Mouse (Mus musculus) neural tube, embryonic 13.5 days (tissue): Measurements from ENCODE around the gene Lsp1. TPM values are rescaled to one million over a fixed set of nuclear protein-coding genes. Genes with fewer than 3 reads are reported as not detected.
A peak's percentile ranks its signal among the peaks of the same experiment; 100 is the strongest.

Experiments used
- ATAC-seq: fragments of 200-750 bp; cut with Nextera tagmentation; 2 replicates; pipeline ENCODE4 v1.8.0; 2017; ENCODE audit warnings: low read depth, mild to moderate bottlenecking, moderate TSS enrichment, moderate library complexity
- H3K27ac ChIP-seq: fragments of 300-500 bp; sonication (generic); replicated peaks from 2 replicates; pipeline ENCODE4 v1.5.1; 2015; ENCODE audit warnings: moderate library complexity, mild to moderate bottlenecking, inconsistent platforms
- H3K27me3 ChIP-seq: fragments of 300-500 bp; sonication (generic); 2 replicates; pipeline ENCODE4 v1.6.1; 2015; ENCODE audit warnings: mild to moderate bottlenecking, inconsistent platforms
- H3K36me3 ChIP-seq: fragments of 300-500 bp; sonication (generic); 2 replicates; pipeline ENCODE4 v1.6.1; 2015; ENCODE audit warnings: mild to moderate bottlenecking, inconsistent platforms
- H3K4me1 ChIP-seq: fragments of 300-500 bp; sonication (generic); replicated peaks from 2 replicates; pipeline ENCODE4 v1.6.1; 2015; ENCODE audit warnings: inconsistent platforms
- H3K4me2 ChIP-seq: fragments of 300-500 bp; sonication (generic); 2 replicates; pipeline ENCODE4 v1.6.1; 2015; ENCODE audit warnings: inconsistent platforms, mild to moderate bottlenecking, moderate library complexity
- H3K4me3 ChIP-seq: fragments of 300-500 bp; sonication (generic); 2 replicates; pipeline ENCODE4 v1.5.1; 2015; ENCODE audit warnings: mild to moderate bottlenecking, inconsistent platforms
- H3K9ac ChIP-seq: fragments of 300-500 bp; sonication (generic); 2 replicates; pipeline ENCODE4 v1.6.1; 2015; ENCODE audit warnings: moderate library complexity, mild to moderate bottlenecking, inconsistent platforms
- H3K9me3 ChIP-seq: fragments of 300-500 bp; sonication (generic); 2 replicates; pipeline ENCODE4 v1.6.1; 2016; ENCODE audit warnings: inconsistent platforms
- WGBS: fragments of 180-500 bp; shearing (Covaris S2); methylation state at CpG from one replicate; pipeline ENCODE4 v1.1.7; 2015; 5-methylcytosine and 5-hydroxymethylcytosine counted together
- polyA plus RNA-seq: library from polyadenylated mRNA; unstranded; fragments of >200 nt; fragmentation: Nextera tagmentation; extraction: Ambion mirVana; gene quantifications from 2 replicates; pipeline ENCODE4 v1.2.1, GENCODE M21; 2015

The Lsp1 gene
- polyA plus RNA-seq, result 9.3 and 15.8 TPM in 2 replicates

DNA sequence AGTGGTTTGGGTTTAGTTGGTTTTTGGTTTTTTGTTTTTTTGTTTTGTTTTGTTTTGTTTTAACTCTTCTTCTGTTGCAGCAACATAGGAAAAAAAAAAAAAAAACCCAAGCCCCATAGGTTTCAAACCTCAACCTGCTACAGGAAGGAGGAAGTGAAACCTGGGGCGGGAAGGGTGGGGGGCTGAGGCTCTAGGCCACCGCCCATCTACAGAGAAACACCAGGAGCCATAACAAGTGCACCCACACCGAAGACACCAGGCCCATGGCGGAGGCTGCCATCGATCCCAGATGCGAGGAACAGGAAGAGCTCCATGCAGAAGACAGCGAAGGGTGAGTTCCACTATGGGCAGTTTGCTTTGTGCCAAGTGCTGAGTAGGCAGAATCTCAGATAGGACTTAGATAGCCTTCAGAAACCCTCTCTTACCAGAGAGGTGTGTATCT, at the start of gene Lsp1:
TSS of gene Lsp1 (plus strand) at position 174 of the 442 bp plus-strand sequence.
- 95% methylated on average over 7 of the region's 7 CpGs for WGBS
- no peak for ATAC-seq
- peaks cover 22% of the 10 kb centered on the region for H3K4me1 ChIP-seq
- H3K4me2 ChIP-seq, result no peak within 1 kb of the TSS
- H3K27ac ChIP-seq, result no peak within 1 kb of the TSS
- H3K4me3 ChIP-seq, result no peak within 1 kb of the TSS
- no peaks in the 10 kb centered on the region for H3K27me3 ChIP-seq
- H3K9me3 ChIP-seq, result no peaks in the 10 kb centered on the region
- H3K36me3 ChIP-seq, result no peaks in the 10 kb centered on the region
- H3K9ac ChIP-seq, result no peak within 1 kb of the TSS

GRCm38 (mm10) chr7:142413285-142413684, 47.3 kb upstream of the Lsp1 start:
- H3K9ac ChIP-seq, result no peak overlapping the region
- no peaks in the 10 kb centered on the region for H3K9me3 ChIP-seq
- H3K27me3 ChIP-seq, result no peaks in the 10 kb centered on the region
- no peak overlapping the region for H3K4me3 ChIP-seq
- H3K36me3 ChIP-seq, result no peaks in the 10 kb centered on the region
- H3K4me2 ChIP-seq, result no peak overlapping the region
- WGBS, result 94% methylated on average over 6 of the region's 6 CpGs
- no peaks in the 10 kb centered on the region for H3K4me1 ChIP-seq
- ATAC-seq, result no peak
- no peak overlapping the region for H3K27ac ChIP-seq

DNA sequence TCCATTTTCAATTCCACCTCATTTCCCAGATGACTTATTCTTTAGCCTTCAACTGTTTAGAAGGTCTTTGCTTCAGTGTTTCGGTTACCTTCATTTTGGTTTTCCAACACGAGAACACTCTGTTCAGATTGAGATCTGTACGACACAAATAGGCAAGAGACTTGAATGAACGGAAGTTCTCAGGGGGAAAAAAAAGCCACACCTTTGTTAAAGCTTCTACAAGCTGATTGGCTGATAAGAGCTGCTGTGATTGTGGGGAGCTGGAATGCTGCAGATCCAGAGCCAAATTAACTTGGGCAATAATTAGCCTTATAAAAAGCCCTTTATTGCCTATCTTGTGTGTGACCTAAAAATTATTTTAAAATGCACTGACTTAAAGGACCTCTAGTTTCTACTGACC, 45.3 kb upstream of the Lsp1 start:
- H3K9me3 ChIP-seq, result no peaks in the 10 kb centered on the region
- H3K4me3 ChIP-seq, result no peak overlapping the region
- H3K4me2 ChIP-seq, result no peak overlapping the region
- H3K27me3 ChIP-seq, result 0 out of 2 replicates have a peak, but pooled peaks cover 3% of the 10 kb centered on the region
- ATAC-seq, result no peak
- WGBS, result 72% methylated on average over 4 of the region's 4 CpGs
- H3K27ac ChIP-seq, result no peak overlapping the region
- H3K4me1 ChIP-seq, result no peaks in the 10 kb centered on the region
- no peak overlapping the region for H3K9ac ChIP-seq
- H3K36me3 ChIP-seq, result no peaks in the 10 kb centered on the region

DNA sequence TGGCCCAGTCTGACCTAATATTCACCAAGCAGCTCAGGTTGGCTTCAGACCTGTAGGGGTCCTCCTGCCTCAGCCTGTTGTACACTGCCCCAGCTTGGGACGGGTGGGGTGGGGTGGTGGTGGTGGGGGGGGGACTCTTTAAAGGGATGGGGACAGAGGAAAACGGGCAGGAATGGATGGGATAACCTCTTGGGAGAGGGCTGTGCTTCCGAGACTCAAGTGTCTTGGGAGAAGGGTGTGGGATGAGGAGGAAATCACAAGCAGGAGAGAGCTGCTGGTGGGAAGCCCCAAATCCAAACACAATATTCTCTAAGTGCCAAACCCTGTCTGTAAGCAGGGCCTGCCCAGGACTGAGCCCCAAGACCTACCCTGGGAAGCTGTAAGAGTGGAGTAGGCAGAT, 44.4 kb upstream of the Lsp1 start:
- no peak overlapping the region for H3K27ac ChIP-seq
- H3K36me3 ChIP-seq, result no peaks in the 10 kb centered on the region
- H3K9me3 ChIP-seq, result no peaks in the 10 kb centered on the region
- no peak overlapping the region for H3K9ac ChIP-seq
- no peaks in the 10 kb centered on the region for H3K4me1 ChIP-seq
- H3K4me2 ChIP-seq, result no peak overlapping the region
- 78% methylated on average over 3 of the region's 3 CpGs for WGBS
- 0 out of 2 replicates have a peak, but pooled peaks cover 4% of the 10 kb centered on the region for H3K27me3 ChIP-seq
- H3K4me3 ChIP-seq, result no peak overlapping the region
- ATAC-seq, result no peak

DNA sequence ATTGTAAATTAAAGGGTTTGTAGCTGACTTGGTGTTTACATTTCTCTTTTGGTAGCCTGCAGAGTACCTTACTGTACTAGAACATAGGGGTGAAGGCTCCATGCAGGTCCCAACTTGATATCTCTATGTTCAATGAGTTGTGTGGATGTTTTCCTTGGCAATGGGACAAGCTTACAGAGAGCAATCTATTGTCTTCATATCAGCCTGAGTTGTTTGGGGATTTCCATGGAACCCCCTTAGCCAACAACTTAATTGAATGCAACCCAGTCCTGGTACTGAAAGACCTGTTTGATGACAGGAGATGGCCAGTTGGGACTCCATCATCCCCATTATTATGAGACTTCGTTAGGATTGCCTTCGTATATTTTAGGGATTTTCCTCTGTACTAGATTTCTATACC, 42.6 kb upstream of the Lsp1 start:
- Histone ChIP-seq H3K4me1 (no peaks in the 10 kb centered on the region), H3K4me3 (no peak overlapping the region), H3K27ac (no peak overlapping the region), H3K9ac (no peak overlapping the region), H3K36me3 (no peaks in the 10 kb centered on the region), H3K27me3 (0 out of 2 replicates have a peak, but pooled peaks cover 4% of the 10 kb centered on the region), H3K4me2 (no peak overlapping the region), H3K9me3 (no peaks in the 10 kb centered on the region)
- no peak for ATAC-seq
- 94% methylated on average over 2 of the region's 2 CpGs for WGBS

- H3K4me2 ChIP-seq, result no peak overlapping the region
- no peak overlapping the region for H3K27ac ChIP-seq
- no peaks in the 10 kb centered on the region for H3K9me3 ChIP-seq
- 0 out of 2 replicates have a peak, but pooled peaks cover 4% of the 10 kb centered on the region for H3K27me3 ChIP-seq
- no peak overlapping the region for H3K4me3 ChIP-seq
- H3K9ac ChIP-seq, result no peak overlapping the region
- no peaks in the 10 kb centered on the region for H3K4me1 ChIP-seq
- 90% methylated on average over 8 of the region's 8 CpGs for WGBS
- no peak for ATAC-seq
- H3K36me3 ChIP-seq, result no peaks in the 10 kb centered on the region
Measured at GRCm38 (mm10) chr7:142418679-142419078, 41.9 kb upstream of the Lsp1 start.

GRCm38 (mm10) chr7:142419887-142420286, 40.7 kb upstream of the Lsp1 start:
- no peak overlapping the region for H3K4me2 ChIP-seq
- no peak for ATAC-seq
- no peak overlapping the region for H3K4me3 ChIP-seq
- 89% methylated on average over 5 of the region's 5 CpGs for WGBS
- H3K36me3 ChIP-seq, result no peaks in the 10 kb centered on the region
- no peak overlapping the region for H3K9ac ChIP-seq
- 0 out of 2 replicates have a peak, but pooled peaks cover 4% of the 10 kb centered on the region for H3K27me3 ChIP-seq
- no peaks in the 10 kb centered on the region for H3K4me1 ChIP-seq
- no peaks in the 10 kb centered on the region for H3K9me3 ChIP-seq
- no peak overlapping the region for H3K27ac ChIP-seq

DNA sequence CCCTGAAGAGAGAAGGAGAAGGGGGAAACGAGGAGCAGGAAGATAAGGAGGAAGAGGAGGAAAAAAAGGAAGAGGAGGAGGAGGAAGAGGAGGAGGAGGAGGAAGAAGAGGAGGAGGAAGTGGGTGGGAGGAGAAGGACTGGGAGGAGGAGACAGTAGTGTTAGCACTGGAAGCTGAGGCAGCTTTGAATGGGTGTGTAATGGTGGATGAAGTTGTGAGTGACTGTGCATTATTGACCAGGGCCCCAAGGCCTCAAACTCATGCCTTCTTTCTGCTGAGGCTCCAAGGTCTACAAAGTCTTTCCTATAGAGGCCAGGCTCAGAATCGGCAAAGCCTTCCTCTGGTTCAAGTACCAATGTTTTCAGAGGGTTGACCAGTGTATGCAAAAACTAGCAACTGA, 38.8 kb upstream of the Lsp1 start:
- Histone ChIP-seq H3K4me1 (no peaks in the 10 kb centered on the region), H3K27me3 (0 out of 2 replicates have a peak, but pooled peaks cover 4% of the 10 kb centered on the region), H3K36me3 (no peaks in the 10 kb centered on the region), H3K4me3 (no peak overlapping the region), H3K4me2 (no peak overlapping the region), H3K9ac (no peak overlapping the region), H3K9me3 (no peaks in the 10 kb centered on the region), H3K27ac (no peak overlapping the region)
- WGBS, result 80% methylated on average over 2 of the region's 2 CpGs
- ATAC-seq, result no peak

- ATAC-seq, result no peak
- Histone ChIP-seq H3K4me2 (no peak overlapping the region), H3K9me3 (no peaks in the 10 kb centered on the region), H3K9ac (no peak overlapping the region), H3K27ac (no peak overlapping the region), H3K4me3 (no peak overlapping the region), H3K4me1 (peaks cover 16% of the 10 kb centered on the region), H3K27me3 (no peaks in the 10 kb centered on the region; the same call in 1 of the 2 replicates), H3K36me3 (no peaks in the 10 kb centered on the region)
- 63% methylated on average over 11 of the region's 11 CpGs for WGBS
Measured at GRCm38 (mm10) chr7:142425641-142426213, 34.9 kb upstream of the Lsp1 start.

GRCm38 (mm10) chr7:142428213-142428612, 32.4 kb upstream of the Lsp1 start:
- no peaks in the 10 kb centered on the region for H3K9me3 ChIP-seq
- H3K27me3 ChIP-seq, result no peaks in the 10 kb centered on the region; the same call in 1 of the 2 replicates
- no peak overlapping the region for H3K9ac ChIP-seq
- WGBS, result 5% methylated on average over 7 of the region's 7 CpGs
- no peak for ATAC-seq
- H3K4me2 ChIP-seq, result no peak overlapping the region
- peaks cover 21% of the 10 kb centered on the region for H3K4me1 ChIP-seq
- H3K4me3 ChIP-seq, result no peak overlapping the region
- no peak overlapping the region for H3K27ac ChIP-seq
- no peaks in the 10 kb centered on the region for H3K36me3 ChIP-seq

- Histone ChIP-seq H3K4me2 (peak overlapping the region; percentile 20; the same call in 1 of the 2 replicates), H3K9me3 (no peaks in the 10 kb centered on the region), H3K9ac (no peak overlapping the region), H3K36me3 (no peaks in the 10 kb centered on the region), H3K27ac (peak overlapping the region; percentile 69), H3K27me3 (no peaks in the 10 kb centered on the region; the same call in 1 of the 2 replicates), H3K4me3 (no peak overlapping the region), H3K4me1 (peaks cover 21% of the 10 kb centered on the region)
- WGBS, result 27% methylated on average over 12 of the region's 12 CpGs
- peak; percentile 91 for ATAC-seq
Measured at GRCm38 (mm10) chr7:142430160-142430678, 30.4 kb upstream of the Lsp1 start.

- Histone ChIP-seq H3K9me3 (no peaks in the 10 kb centered on the region), H3K36me3 (no peaks in the 10 kb centered on the region), H3K27ac (0 out of 2 replicates have a peak overlapping the region, but pooled peaks have one; percentile 33), H3K9ac (no peak overlapping the region), H3K4me3 (no peak overlapping the region), H3K4me2 (no peak overlapping the region), H3K4me1 (peaks cover 21% of the 10 kb centered on the region), H3K27me3 (no peaks in the 10 kb centered on the region; the same call in 1 of the 2 replicates)
- no peak for ATAC-seq
- 74% methylated on average over 14 of the region's 14 CpGs for WGBS
Measured at GRCm38 (mm10) chr7:142431106-142431505, 29.5 kb upstream of the Lsp1 start.
